Mouse (Mus musculus) brain, embryonic 14.5 days (tissue): Measurements from ENCODE around the gene Kcne3.

Experiments used
- CTCF ChIP-seq: fragments of 200-500 bp; IDR thresholded peaks from 2 replicates; pipeline ENCODE4 v1.5.1; 2012; ENCODE audit warnings: inconsistent platforms, mild to moderate bottlenecking, moderate library complexity, borderline replicate concordance; ENCODE audit not compliant: insufficient read depth, insufficient read length; ENCODE audit errors: extremely low read depth
- POLR2A ChIP-seq: fragments of 200-500 bp; IDR thresholded peaks from 2 replicates; pipeline ENCODE4 v1.6.1; 2012; ENCODE audit warnings: mild to moderate bottlenecking, inconsistent platforms, borderline replicate concordance; ENCODE audit not compliant: poor library complexity, insufficient read depth, insufficient read length, severe bottlenecking; ENCODE audit errors: extremely low read depth

DNA sequence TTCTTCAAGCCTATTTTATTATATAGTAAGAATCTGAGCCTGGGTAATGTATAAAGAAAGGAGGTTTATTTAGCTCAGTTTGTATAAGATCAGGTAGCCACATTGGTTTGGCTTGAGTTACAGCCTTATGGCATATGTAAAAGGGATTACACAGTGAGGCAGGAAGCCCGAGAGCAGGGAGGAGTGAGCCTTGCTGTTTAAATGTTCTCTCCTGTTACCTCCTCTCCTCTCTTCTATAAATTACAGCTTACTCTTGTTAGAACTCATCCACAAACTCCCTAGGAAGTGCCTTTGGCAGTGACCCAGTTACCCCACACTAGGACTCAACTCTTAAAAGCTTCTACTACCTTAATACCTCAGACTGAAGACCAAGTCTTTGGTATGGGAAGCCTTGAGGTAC, 55.4 kb downstream of the Kcne3 start:
- TF ChIP-seq CTCF (no peak), POLR2A (no peak)
